Mouse (Mus musculus): ENCODE measurements around the gene Foxn1.

Gene Foxn1

GRCm38 (mm10) chr11:78386508-78387043 is at the start of gene Foxn1:
TSS of gene Foxn1 (minus strand) at chr11:78386558.
- DNase-seq = no peak

- DNase-seq = peak; percentile 45 to 52
Measured at GRCm38 (mm10) chr11:78435776-78436349, 49.5 kb upstream of the Foxn1 start.

- DNase-seq = no peak
Measured at GRCm38 (mm10) chr11:78434052-78434451, 47.7 kb upstream of the Foxn1 start.

GRCm38 (mm10) chr11:78431176-78431575 is 44.8 kb upstream of the Foxn1 start:
- DNase-seq = peak; percentile 67

GRCm38 (mm10) chr11:78430195-78430878 is 44.0 kb upstream of the Foxn1 start:
- DNase-seq = no peak

GRCm38 (mm10) chr11:78428309-78428708 is 42.0 kb upstream of the Foxn1 start:
- DNase-seq = no peak

- no peak for DNase-seq
Measured at GRCm38 (mm10) chr11:78427655-78428054, 41.3 kb upstream of the Foxn1 start.

GRCm38 (mm10) chr11:78425572-78425971 is 39.2 kb upstream of the Foxn1 start:
- no peak for DNase-seq

GRCm38 (mm10) chr11:78424352-78424751 is 38.0 kb upstream of the Foxn1 start:
- DNase-seq = peak; percentile 60

- no peak for DNase-seq
Measured at GRCm38 (mm10) chr11:78422055-78422819, 35.9 kb upstream of the Foxn1 start, which contains the start of gene Slc13a2. TSS of gene Slc13a2 (minus strand) at chr11:78422217.

GRCm38 (mm10) chr11:78421201-78422009 is 35.0 kb upstream of the Foxn1 start:
- DNase-seq = no peak

GRCm38 (mm10) chr11:78420263-78420889 is 34.0 kb upstream of the Foxn1 start:
- DNase-seq = no peak

- DNase-seq = peak; percentile 56 to 57
Measured at GRCm38 (mm10) chr11:78416854-78417253, 30.5 kb upstream of the Foxn1 start.

- DNase-seq = no peak
Measured at GRCm38 (mm10) chr11:78412861-78413260, 26.5 kb upstream of the Foxn1 start.

- DNase-seq = no peak
Measured at GRCm38 (mm10) chr11:78412324-78412850, 26.0 kb upstream of the Foxn1 start.

GRCm38 (mm10) chr11:78411606-78412323 is 25.4 kb upstream of the Foxn1 start:
- peak; percentile 59 to 72 for DNase-seq

GRCm38 (mm10) chr11:78408256-78409240 is 22.2 kb upstream of the Foxn1 start:
- DNase-seq = no peak

GRCm38 (mm10) chr11:78402062-78402461 is 15.7 kb upstream of the Foxn1 start:
- DNase-seq = no peak

GRCm38 (mm10) chr11:78401469-78401868 is 15.1 kb upstream of the Foxn1 start:
- no peak for DNase-seq

GRCm38 (mm10) chr11:78400936-78401335 is 14.6 kb upstream of the Foxn1 start:
- DNase-seq = no peak
